Mouse (Mus musculus) thymus, adult 2 months (tissue): ENCODE data around the gene Zdhhc4.

Source experiments
- CTCF ChIP-seq: fragments of 200-500 bp; IDR thresholded peaks from 2 replicates; pipeline ENCODE4 v1.5.1; 2012; ENCODE audit warnings: mild to moderate bottlenecking, control low read depth, low read length, moderate library complexity, borderline replicate concordance; ENCODE audit not compliant: control insufficient read depth, poor library complexity, insufficient read depth; ENCODE audit errors: extremely low read depth
- POLR2A ChIP-seq: fragments of 200-500 bp; IDR thresholded peaks from 2 replicates; pipeline ENCODE4 v1.6.1; 2012; ENCODE audit warnings: mild to moderate bottlenecking, low read length, control low read depth, moderate library complexity; ENCODE audit not compliant: control insufficient read depth, poor library complexity, insufficient read depth; ENCODE audit errors: extremely low read depth

DNA sequence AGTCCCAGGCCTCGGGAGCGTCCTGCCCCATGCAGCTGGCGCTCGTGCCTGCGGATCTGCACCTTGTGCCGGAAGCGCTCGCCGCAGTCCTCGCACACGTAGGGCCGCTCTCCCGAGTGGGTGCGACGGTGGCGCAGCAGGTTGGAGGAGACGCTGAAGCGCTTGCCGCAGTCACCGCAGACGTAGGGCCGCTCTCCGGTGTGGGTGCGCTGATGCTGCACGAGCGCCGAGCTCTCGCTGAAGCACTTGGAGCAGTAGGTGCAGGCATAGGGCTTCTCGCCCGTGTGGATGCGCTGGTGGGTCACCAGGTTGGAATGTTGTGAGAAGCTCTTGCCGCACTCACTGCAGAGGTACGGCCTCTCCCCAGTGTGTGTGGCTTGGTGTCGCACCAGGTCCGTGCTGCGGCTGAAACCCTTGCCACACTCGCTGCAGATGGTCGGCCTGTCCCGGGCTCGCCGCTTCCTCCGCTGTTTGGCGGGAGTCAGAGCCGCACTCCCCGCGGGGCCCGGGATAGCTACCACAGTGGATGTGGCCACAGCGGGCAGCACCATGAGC is 41.2 kb downstream of the Zdhhc4 start:
- TF ChIP-seq CTCF (no peak), POLR2A (no peak)
